Mouse (Mus musculus) testis, adult 2 months (tissue): ENCODE results near the gene Kirrel. TPM values are rescaled to one million over a fixed set of nuclear protein-coding genes. Genes with fewer than 3 reads are reported as not detected.

Experiments
- H3K27ac ChIP-seq: fragments of 200-500 bp; 2 replicates; pipeline ENCODE4 v1.5.1; 2012; ENCODE audit warnings: low read depth, low read length; ENCODE audit not compliant: control insufficient read depth, insufficient read depth
- H3K27me3 ChIP-seq: fragments of 200-500 bp; 2 replicates; pipeline ENCODE4 v1.6.1; 2012; ENCODE audit warnings: mild to moderate bottlenecking, low read length, moderate library complexity; ENCODE audit not compliant: control insufficient read depth, insufficient read depth
- H3K36me3 ChIP-seq: fragments of 200-500 bp; 2 replicates; pipeline ENCODE4 v1.6.1; 2012; ENCODE audit warnings: mild to moderate bottlenecking, low read length; ENCODE audit not compliant: control insufficient read depth, insufficient read depth
- H3K4me1 ChIP-seq: fragments of 200-500 bp; 2 replicates; pipeline ENCODE4 v1.6.1; 2012; ENCODE audit warnings: low read length; ENCODE audit not compliant: control insufficient read depth, insufficient read depth
- H3K4me3 ChIP-seq: fragments of 200-500 bp; 2 replicates; pipeline ENCODE4 v1.5.1; 2012; ENCODE audit warnings: low read depth, mild to moderate bottlenecking, low read length, moderate library complexity, mixed read lengths; ENCODE audit not compliant: control insufficient read depth
- CTCF ChIP-seq: fragments of 200-500 bp; IDR thresholded peaks from 2 replicates; pipeline ENCODE4 v1.5.1; 2012; ENCODE audit warnings: low read depth, mild to moderate bottlenecking, inconsistent platforms, low read length, moderate library complexity; ENCODE audit not compliant: control insufficient read depth, insufficient read depth, insufficient replicate concordance
- POLR2A ChIP-seq: fragments of 200-500 bp; IDR thresholded peaks from 2 replicates; pipeline ENCODE4 v1.6.1; 2012; ENCODE audit warnings: low read depth, mild to moderate bottlenecking, inconsistent platforms, low read length, moderate library complexity; ENCODE audit not compliant: control insufficient read depth
- polyA plus RNA-seq: library from polyadenylated mRNA; depleted of rRNA; stranded (reverse); fragments of >200 nt; gene quantifications from 2 replicates; pipeline ENCODE4 v1.2.3, GENCODE M21; 2012

Kirrel gene
- polyA plus RNA-seq, 1 experiment, result 1.8 TPM

DNA sequence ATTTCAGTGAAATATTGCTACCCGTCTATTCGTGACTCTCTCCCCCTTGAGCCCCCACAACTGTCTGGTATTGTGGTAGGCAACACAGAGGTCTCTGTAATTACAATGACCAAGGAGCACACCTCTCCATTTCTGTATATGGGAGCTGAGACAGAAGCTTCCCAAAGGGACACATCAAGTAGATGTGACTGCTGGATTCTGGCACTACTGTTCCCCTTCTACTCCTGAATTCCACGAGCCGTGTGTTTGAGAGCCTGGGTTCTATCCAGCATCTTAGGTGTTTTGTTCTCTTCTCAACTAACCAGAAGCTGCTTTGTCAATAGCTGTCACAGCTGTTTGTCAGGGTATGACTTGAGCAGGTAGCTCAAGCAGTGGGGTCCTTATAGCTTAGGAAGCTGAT lies 20.5 kb upstream of the Kirrel start:
- H3K27me3 ChIP-seq, result no peaks in the 10 kb centered on the region
- no peak overlapping the region for H3K27ac ChIP-seq
- no peak overlapping the region for H3K4me3 ChIP-seq
- no peaks in the 10 kb centered on the region for H3K4me1 ChIP-seq
- H3K36me3 ChIP-seq, result no peaks in the 10 kb centered on the region
- no peak for TF ChIP-seq CTCF

DNA sequence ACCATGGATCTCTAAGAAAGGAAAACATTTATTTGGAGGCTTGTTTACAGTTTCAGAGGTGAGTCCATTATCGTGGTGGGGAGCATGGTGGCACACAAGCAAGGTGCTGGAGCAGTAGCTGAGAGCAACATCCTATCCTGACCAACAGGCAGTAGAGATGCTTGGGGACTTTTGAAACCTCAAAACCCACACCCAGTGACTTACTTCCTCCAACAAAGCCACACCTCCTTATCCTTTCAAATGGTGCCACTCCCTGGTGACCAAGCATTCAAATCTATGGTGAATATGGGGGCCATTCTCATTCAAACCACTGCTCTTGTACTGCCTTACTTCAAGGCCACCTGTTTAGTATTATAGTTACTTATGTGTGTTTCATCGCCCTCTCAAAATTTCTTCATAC lies 20.0 kb upstream of the Kirrel start:
- no peak for TF ChIP-seq POLR2A
- no peak for TF ChIP-seq CTCF
- H3K36me3 ChIP-seq, result no peaks in the 10 kb centered on the region
- no peak overlapping the region for H3K4me3 ChIP-seq
- no peaks in the 10 kb centered on the region for H3K4me1 ChIP-seq
- no peak overlapping the region for H3K27ac ChIP-seq
- no peaks in the 10 kb centered on the region for H3K27me3 ChIP-seq

DNA sequence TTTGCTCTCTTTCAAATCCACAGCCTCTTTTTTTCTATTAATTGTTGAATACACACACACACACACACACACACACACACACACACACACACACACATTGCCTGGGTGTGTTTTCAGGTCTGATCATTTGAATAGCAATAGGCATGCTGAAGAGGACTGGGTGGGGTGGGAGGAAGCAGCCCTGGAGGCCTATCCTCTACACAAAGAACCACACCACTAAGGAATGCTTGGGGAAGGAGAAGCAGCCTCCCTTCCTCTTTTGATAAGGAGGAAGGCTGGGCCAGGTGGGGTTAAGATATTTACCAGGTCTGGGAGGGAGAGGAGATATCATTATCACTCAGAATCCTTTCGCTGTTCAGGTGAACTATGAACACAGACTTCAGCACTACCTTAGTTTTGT lies 19.2 kb upstream of the Kirrel start:
- Histone ChIP-seq H3K4me1 (no peaks in the 10 kb centered on the region), H3K36me3 (no peaks in the 10 kb centered on the region), H3K4me3 (no peak overlapping the region), H3K27me3 (no peaks in the 10 kb centered on the region), H3K27ac (no peak overlapping the region)
- TF ChIP-seq POLR2A, result no peak
- TF ChIP-seq CTCF, result no peak

DNA sequence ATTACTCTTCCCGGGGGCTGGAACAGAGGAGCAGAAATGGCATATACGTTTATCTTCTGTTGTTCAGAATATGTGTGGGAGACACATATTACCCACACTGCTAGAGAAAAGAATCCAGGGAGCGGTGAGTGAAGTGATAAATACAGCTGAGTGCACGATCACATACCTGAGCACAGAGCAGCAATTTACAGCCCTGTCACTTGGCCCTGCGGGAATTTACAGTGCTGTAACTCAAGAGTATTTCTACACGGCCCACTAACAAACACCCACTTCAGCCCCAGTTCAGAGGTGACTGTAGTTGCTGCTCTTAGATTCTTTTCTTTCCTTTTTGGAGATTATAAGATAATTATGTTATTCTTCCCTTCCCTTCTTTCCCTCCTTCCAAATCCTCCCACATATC lies 18.8 kb upstream of the Kirrel start:
- Histone ChIP-seq H3K4me3 (no peak overlapping the region), H3K27ac (no peak overlapping the region), H3K36me3 (no peaks in the 10 kb centered on the region), H3K4me1 (no peaks in the 10 kb centered on the region), H3K27me3 (no peaks in the 10 kb centered on the region)
- no peak for TF ChIP-seq CTCF
- TF ChIP-seq POLR2A, result no peak

DNA sequence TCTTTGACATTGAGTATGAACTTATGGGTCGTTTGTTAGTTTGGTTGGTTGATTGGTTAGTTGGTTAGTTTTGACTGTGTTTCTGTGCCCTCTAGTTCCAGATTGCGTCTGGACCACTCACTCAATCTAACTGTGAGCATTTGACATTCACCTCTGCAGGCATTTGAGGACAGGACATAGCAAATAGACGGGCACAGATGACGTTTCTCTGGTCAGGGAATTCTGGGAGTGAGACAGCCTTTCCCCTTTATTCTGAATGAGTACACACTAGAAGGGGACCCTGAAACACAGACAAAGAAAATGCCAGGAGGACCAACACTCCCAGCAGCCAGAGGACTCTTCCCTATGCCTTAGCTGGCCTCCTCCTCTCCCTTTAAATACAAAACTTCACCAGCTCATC lies 2.1 kb upstream of the Kirrel start:
- Histone ChIP-seq H3K4me3 (no peak overlapping the region), H3K27ac (no peak overlapping the region), H3K36me3 (no peaks in the 10 kb centered on the region), H3K27me3 (no peaks in the 10 kb centered on the region), H3K4me1 (peaks cover 24% of the 10 kb centered on the region)
- TF ChIP-seq CTCF (no peak), POLR2A (no peak)

DNA sequence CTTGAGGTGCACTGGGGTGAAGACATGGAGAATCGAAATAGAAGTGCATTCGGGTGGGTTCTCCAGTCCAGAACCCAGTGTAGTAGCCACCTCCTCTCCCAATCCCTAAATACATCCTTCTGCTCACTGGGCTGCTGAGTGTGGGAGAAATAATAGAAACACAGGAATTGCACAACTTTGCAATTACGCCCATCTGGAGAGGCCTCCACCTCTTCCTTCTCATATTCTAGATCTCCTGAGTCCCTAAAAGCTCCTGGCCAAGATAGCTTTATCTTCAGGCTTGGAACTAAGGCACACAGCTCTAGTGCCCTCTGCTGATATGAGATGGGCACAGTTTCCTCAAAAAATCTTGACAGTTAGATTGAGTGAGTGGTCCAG lies 880 bp upstream of the Kirrel start:
- no peaks in the 10 kb centered on the region for H3K27me3 ChIP-seq
- no peak overlapping the region for H3K4me3 ChIP-seq

DNA sequence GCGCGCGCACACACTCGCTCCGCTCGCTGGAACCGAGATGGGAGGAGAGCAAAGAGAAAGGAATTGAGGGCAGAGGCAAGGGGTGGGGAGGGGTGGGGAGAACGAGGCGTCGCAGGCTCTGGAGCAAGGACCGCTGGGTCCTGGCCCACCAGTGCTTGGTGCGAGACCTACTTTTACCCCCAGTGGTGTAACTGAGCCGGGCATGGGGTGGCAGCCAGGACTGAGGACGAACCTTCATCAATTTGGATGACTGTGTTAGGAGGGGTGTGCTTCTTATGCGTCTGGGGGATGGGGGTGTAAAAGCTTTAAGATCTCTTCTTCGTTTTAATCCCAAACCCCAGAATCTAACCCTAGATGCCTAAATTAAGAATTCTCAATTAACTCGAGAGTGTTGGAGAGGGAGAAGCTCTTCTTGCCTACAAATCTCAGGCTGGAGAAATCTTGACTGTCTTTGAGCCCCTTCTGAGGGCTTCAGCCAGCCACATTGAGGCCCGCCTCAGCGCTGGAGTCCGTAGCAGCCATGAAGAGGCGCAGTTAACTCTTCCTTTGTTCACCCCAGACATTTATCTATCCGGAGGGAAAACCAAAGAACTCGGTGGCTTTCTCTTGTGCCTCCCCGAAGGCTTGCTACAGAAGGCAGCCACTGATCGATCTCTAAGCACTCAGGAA lies 356 bp upstream of the Kirrel start:
- peaks cover 24% of the 10 kb centered on the region for H3K4me1 ChIP-seq
- TF ChIP-seq CTCF, result no peak
- TF ChIP-seq POLR2A, result no peak
- H3K27ac ChIP-seq, result no peak overlapping the region

More for the DNA sequence above, 880 bp upstream of the Kirrel start:
- H3K27ac ChIP-seq, result no peak overlapping the region
- no peak for TF ChIP-seq POLR2A
- no peak for TF ChIP-seq CTCF
- no peaks in the 10 kb centered on the region for H3K36me3 ChIP-seq
- H3K4me1 ChIP-seq, result peaks cover 24% of the 10 kb centered on the region

More for the DNA sequence above, 356 bp upstream of the Kirrel start:
- Histone ChIP-seq H3K36me3 (no peaks in the 10 kb centered on the region), H3K4me3 (peak overlapping the region; percentile 67), H3K27me3 (no peaks in the 10 kb centered on the region)
